Mouse (Mus musculus) embryonic facial prominence, embryonic 11.5 days (tissue): Measurements from ENCODE around the gene Igsf11. TPM values are rescaled to one million over a fixed set of nuclear protein-coding genes. Genes with fewer than 3 reads are reported as not detected.

Experiments used
- ATAC-seq: fragments of 200-750 bp; cut with Nextera tagmentation; replicated peaks from 2 replicates; pipeline ENCODE4 v1.8.0; 2017; ENCODE audit warnings: low read depth; ENCODE audit not compliant: insufficient number of reproducible peaks, low FRiP score, low TSS enrichment
- DNase-seq: peaks from one replicate; pipeline ENCODE4 v3.0.0-alpha.2; 2015; ENCODE audit warnings: low spot score
- H3K27ac ChIP-seq: fragments of 300-500 bp; sonication (generic); replicated peaks from 2 replicates; pipeline ENCODE4 v1.5.1; 2014; ENCODE audit warnings: mild to moderate bottlenecking, low read depth, low read length, control low read depth
- H3K27me3 ChIP-seq: fragments of 300-500 bp; sonication (generic); 2 replicates; pipeline ENCODE4 v1.6.1; 2014; ENCODE audit warnings: mild to moderate bottlenecking, low read length, moderate library complexity, mixed read lengths; ENCODE audit not compliant: control insufficient read depth, insufficient read depth
- H3K36me3 ChIP-seq: fragments of 300-500 bp; sonication (generic); replicated peaks from 2 replicates; pipeline ENCODE4 v1.6.1; 2014; ENCODE audit warnings: low read depth, mild to moderate bottlenecking, low read length, moderate library complexity, mixed read lengths; ENCODE audit not compliant: control insufficient read depth, insufficient read depth
- H3K4me1 ChIP-seq: fragments of 300-500 bp; sonication (generic); 2 replicates; pipeline ENCODE4 v1.6.1; 2014; ENCODE audit warnings: low read length, mixed read lengths; ENCODE audit not compliant: control insufficient read depth, insufficient read depth
- H3K4me2 ChIP-seq: fragments of 300-500 bp; sonication (generic); 2 replicates; pipeline ENCODE4 v1.6.1; 2014; ENCODE audit warnings: low read depth, mild to moderate bottlenecking, control low read depth, low read length, moderate library complexity
- H3K4me3 ChIP-seq: fragments of 300-500 bp; sonication (generic); 2 replicates; pipeline ENCODE4 v1.5.1; 2014; ENCODE audit warnings: low read depth, low read length, control low read depth
- H3K9ac ChIP-seq: fragments of 300-500 bp; sonication (generic); replicated peaks from 2 replicates; pipeline ENCODE4 v1.6.1; 2014; ENCODE audit warnings: mild to moderate bottlenecking, control low read depth, low read length
- H3K9me3 ChIP-seq: fragments of 300-500 bp; sonication (generic); replicated peaks from 2 replicates; pipeline ENCODE4 v1.6.1; 2016; ENCODE audit warnings: mild to moderate bottlenecking, low read length, inconsistent platforms, mixed read lengths; ENCODE audit not compliant: control insufficient read depth
- WGBS: fragments of 180-500 bp; shearing (Covaris S2); extraction: QIAGEN DNeasy Blood & Tissue Kit; methylation state at CpG from one replicate; pipeline ENCODE4 v1.1.7; 2014; 5-methylcytosine and 5-hydroxymethylcytosine counted together
- polyA plus RNA-seq: library from polyadenylated mRNA; unstranded; fragments of >200 nt; fragmentation: Nextera tagmentation; extraction: Ambion mirVana; gene quantifications from 2 replicates; pipeline ENCODE4 v1.2.1, GENCODE M21; 2014

The Igsf11 gene
- polyA plus RNA-seq, 1 experiment from 2014 or later = 0.49 TPM

DNA sequence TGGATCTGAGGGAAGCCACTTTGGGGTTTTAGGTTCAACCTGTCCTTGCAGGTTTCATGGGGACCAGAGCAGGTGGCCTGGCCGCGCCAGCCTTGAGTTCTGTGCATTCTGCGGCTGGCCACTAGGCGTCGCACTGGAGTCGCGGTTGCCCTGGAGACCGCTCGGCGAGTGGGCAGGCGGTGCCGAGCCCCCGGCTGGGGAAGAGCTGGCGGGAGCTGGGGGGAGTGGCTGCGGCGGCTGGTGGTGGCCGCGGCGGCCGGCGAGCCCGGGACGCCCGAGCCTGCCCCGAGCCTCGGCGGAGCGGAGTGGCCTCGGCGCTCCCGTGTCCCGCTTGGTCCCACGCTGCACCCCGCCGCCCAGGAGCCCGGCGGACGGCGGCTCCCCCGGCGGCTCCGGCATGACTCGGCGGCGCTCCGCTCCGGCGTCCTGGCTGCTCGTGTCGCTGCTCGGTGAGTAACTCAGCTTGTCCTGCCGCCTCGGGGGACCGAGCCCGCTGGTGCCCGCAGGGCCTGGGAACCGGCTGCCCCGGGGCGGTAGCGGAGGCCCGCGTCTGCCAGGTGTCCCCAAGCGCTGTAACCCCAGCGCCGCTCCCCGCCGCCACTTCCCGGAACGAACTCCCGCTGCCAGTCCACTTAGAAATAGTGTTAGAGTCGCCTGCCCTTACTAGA, 9.8 kb downstream of the Igsf11 start:
- peak overlapping the region; percentile 71 for H3K9ac ChIP-seq
- DNase-seq (peak; percentile 92), ATAC-seq (peak; percentile 97)
- no peaks in the 10 kb centered on the region for H3K36me3 ChIP-seq
- no peaks in the 10 kb centered on the region for H3K4me1 ChIP-seq
- H3K4me3 ChIP-seq = peak overlapping the region; percentile 66
- H3K27me3 ChIP-seq = peaks cover 3% of the 10 kb centered on the region; the same call in 1 of the 2 replicates
- WGBS = under 1% methylated on average over 70 of the region's 71 CpGs
- no peaks in the 10 kb centered on the region for H3K9me3 ChIP-seq
- peak overlapping the region; percentile 93 for H3K4me2 ChIP-seq
- peak overlapping the region; percentile 35; the same call in 1 of the 2 replicates for H3K27ac ChIP-seq

DNA sequence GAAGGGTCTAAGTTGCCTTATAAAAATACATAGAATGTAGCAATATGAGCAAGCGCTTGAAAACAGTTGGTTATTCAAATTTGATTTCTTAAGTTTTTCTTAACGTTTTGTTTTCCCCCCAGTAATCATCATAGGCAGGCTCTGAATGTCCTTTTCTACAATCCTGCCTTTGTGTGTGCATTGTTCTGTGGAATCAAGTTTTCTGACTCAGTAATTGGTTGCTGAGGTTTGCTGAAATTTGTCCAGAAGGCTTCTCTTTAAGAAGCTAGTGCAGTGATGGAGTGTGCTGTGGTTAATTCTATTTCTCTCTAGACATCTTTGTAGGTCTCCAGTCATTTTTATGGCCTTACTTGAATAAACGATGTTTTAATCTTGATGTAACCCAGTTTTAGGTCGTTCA, 10.5 kb downstream of the Igsf11 start:
- DNase-seq (no peak), ATAC-seq (no peak)
- no peaks in the 10 kb centered on the region for H3K36me3 ChIP-seq
- no peaks in the 10 kb centered on the region for H3K9me3 ChIP-seq
- 44% methylated on average over 4 of the region's 4 CpGs for WGBS
- no peak overlapping the region; the same call in 1 of the 2 replicates for H3K4me2 ChIP-seq
- H3K27ac ChIP-seq = no peak overlapping the region
- no peaks in the 10 kb centered on the region for H3K4me1 ChIP-seq
- H3K27me3 ChIP-seq = peaks cover 3% of the 10 kb centered on the region; the same call in 1 of the 2 replicates
- H3K4me3 ChIP-seq = no peak overlapping the region
- H3K9ac ChIP-seq = no peak overlapping the region

DNA sequence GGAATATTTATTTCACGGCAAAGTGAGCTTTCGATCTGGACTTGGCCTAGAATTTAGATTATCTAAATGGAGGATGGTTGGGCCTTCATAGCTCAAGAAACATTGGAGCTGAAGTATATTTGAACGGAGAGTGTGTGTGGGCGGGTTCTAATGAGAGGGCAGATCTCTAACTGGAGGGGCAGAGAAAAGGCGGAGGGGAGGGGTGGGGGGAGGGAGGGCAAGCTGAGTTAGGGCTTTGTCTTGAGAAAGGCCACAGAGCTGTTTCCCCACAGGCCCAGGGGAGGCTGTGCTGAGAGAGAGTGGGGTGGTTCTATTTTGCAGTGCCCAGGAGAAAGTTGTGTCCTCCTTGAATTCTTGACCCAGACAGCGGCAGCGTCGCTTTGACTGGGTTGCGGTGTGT, 11.7 kb downstream of the Igsf11 start:
- Histone ChIP-seq H3K27me3 (peaks cover 3% of the 10 kb centered on the region; the same call in 1 of the 2 replicates), H3K27ac (no peak overlapping the region)

DNA sequence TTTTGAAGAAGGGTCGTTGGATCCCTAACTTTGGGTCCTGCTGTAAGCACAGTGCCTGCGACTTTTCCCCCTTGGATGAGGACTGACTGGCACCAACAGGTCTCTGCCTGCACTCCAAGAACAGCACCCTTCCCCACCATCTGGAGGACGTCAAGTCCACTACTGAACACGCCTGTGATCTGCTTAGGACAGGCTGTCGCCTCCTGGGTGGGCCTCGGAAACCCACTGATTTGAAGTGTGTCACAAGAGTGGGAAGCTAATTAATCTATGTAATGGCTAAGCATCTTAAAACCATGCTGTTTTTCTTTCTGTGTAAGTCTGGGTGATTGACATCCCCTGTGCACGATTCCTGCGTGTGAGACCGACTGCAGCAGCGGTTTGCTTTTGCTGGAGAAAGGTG, 13.4 kb downstream of the Igsf11 start:
- DNase-seq (no peak), ATAC-seq (no peak)
- H3K4me2 ChIP-seq = no peak overlapping the region
- no peaks in the 10 kb centered on the region for H3K36me3 ChIP-seq
- H3K27ac ChIP-seq = no peak overlapping the region
- no peaks in the 10 kb centered on the region for H3K9me3 ChIP-seq
- H3K27me3 ChIP-seq = peaks cover 3% of the 10 kb centered on the region; the same call in 1 of the 2 replicates
- H3K4me3 ChIP-seq = no peak overlapping the region
- H3K4me1 ChIP-seq = no peaks in the 10 kb centered on the region
- no peak overlapping the region for H3K9ac ChIP-seq
- 63% methylated on average over 10 of the region's 10 CpGs for WGBS

More for the DNA sequence above, 11.7 kb downstream of the Igsf11 start:
- no peak for DNase-seq
- Histone ChIP-seq H3K4me1 (no peaks in the 10 kb centered on the region), H3K4me3 (no peak overlapping the region), H3K36me3 (no peaks in the 10 kb centered on the region), H3K4me2 (no peak overlapping the region), H3K9ac (no peak overlapping the region), H3K9me3 (no peaks in the 10 kb centered on the region)
- no peak for ATAC-seq
- 55% methylated on average over 9 of the region's 9 CpGs for WGBS

DNA sequence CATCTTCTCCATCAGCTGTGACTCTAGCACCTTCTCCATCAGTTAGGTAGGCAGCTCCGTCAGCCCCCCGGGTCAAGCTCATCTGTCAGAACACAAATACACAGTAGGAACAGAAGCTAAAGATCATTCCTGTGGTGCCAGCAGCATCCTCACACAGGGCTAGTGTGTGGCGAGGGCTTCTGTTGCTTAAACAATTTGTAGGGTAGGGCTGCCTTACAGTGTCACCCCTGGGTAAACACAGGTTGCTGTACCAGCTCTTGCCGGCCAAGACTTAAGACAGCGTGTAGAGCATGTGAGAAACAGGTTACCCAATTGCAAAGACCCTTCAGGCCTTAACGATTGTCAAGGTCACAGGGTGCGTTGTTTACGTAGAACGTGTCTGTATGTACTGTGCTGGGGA, 15.8 kb downstream of the Igsf11 start:
- Histone ChIP-seq H3K27me3 (peaks cover 1% of the 10 kb centered on the region; the same call in 1 of the 2 replicates), H3K4me1 (no peaks in the 10 kb centered on the region), H3K9ac (no peak overlapping the region), H3K27ac (no peak overlapping the region), H3K4me3 (no peak overlapping the region), H3K4me2 (no peak overlapping the region), H3K9me3 (no peaks in the 10 kb centered on the region), H3K36me3 (no peaks in the 10 kb centered on the region)
- WGBS = 62% methylated on average over 9 of the region's 9 CpGs
- no peak for DNase-seq
- no peak for ATAC-seq

DNA sequence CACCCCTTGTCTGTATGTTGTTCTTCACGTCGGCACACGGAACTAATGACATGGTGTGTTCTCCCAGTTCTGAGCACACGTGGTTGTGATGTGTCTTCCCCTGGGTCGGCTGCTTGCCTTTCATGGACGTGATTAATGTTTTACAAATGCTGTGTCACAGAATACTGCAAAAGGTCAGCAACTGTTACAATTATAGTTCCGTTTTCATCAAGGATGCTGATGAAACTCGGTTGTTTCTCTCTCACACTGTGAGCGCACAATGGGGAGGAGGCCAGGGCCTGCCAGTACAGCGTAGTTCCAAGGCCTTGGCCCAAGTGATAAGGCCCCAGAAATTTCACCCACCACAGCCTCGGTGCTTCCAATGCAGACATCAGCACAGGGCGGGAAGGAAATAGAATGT, 17.0 kb downstream of the Igsf11 start:
- H3K27ac ChIP-seq = no peak overlapping the region
- H3K36me3 ChIP-seq = no peaks in the 10 kb centered on the region
- H3K9ac ChIP-seq = no peak overlapping the region

DNA sequence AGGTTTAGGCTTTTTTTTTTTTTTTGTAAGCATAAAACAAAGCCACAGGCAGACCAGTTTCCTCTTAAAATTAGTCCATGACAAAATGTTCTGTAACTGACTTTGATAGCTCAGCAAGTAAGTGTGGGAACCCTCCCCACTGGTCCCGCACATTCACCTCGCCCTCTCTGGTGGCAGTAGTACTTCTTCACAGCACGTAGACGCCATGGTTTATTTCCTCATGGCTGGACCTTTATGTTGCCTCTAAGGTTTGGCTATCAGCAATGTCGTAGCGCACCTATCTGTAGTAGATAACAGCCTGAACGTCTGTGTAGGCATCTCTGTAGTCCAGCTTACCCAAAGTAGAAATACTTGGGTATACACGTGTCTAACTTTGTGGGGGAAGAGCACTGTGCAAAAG, 17.6 kb downstream of the Igsf11 start:
- no peak overlapping the region for H3K4me2 ChIP-seq
- H3K36me3 ChIP-seq = no peaks in the 10 kb centered on the region
- DNase-seq (no peak), ATAC-seq (no peak)
- WGBS = 87% methylated on average over 8 of the region's 8 CpGs
- no peaks in the 10 kb centered on the region for H3K4me1 ChIP-seq
- H3K9me3 ChIP-seq = no peaks in the 10 kb centered on the region
- H3K27me3 ChIP-seq = no peaks in the 10 kb centered on the region
- no peak overlapping the region for H3K9ac ChIP-seq
- H3K27ac ChIP-seq = no peak overlapping the region
- no peak overlapping the region for H3K4me3 ChIP-seq

More for the DNA sequence above, 17.0 kb downstream of the Igsf11 start:
- Histone ChIP-seq H3K4me3 (no peak overlapping the region), H3K4me2 (no peak overlapping the region), H3K4me1 (no peaks in the 10 kb centered on the region), H3K27me3 (no peaks in the 10 kb centered on the region), H3K9me3 (no peaks in the 10 kb centered on the region)
- no peak for ATAC-seq
- 62% methylated on average over 12 of the region's 12 CpGs for WGBS
- DNase-seq = no peak

DNA sequence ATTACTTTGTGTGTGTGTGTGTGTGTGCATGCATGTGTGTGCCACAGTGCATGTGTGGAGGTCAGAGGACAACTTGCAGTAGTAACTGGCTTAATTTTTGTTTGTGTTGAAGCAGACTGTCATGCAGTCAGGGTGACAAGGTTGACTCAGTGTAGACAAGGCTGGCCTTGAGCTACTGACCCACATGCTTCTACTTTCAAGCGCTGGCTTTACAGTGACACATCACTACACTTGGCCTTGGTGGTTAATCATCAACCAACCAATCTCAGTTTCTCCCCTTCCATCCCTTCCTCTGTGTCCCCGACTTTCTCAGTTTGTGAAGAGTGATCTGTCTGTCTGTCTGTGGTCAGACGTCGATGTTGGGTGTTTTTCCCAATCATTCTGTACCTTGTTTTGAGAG, 23.0 kb downstream of the Igsf11 start:
- no peak for ATAC-seq
- WGBS = 90% methylated on average over 4 of the region's 4 CpGs

More for the DNA sequence above, 23.0 kb downstream of the Igsf11 start:
- Histone ChIP-seq H3K9me3 (no peaks in the 10 kb centered on the region), H3K4me3 (no peak overlapping the region), H3K27me3 (no peaks in the 10 kb centered on the region), H3K4me1 (no peaks in the 10 kb centered on the region), H3K36me3 (no peaks in the 10 kb centered on the region), H3K4me2 (no peak overlapping the region), H3K27ac (no peak overlapping the region), H3K9ac (no peak overlapping the region)
- DNase-seq = no peak
